Mouse (Mus musculus) forebrain, embryonic 11.5 days (tissue): Measurements from ENCODE around the gene Lmod1. TPM values are rescaled to one million over a fixed set of nuclear protein-coding genes. Genes with fewer than 3 reads are reported as not detected.

Source experiments
- ATAC-seq: fragments of 200-750 bp; cut with Nextera tagmentation; replicated peaks from 2 replicates; pipeline ENCODE4 v1.8.0; 2017; ENCODE audit warnings: moderate TSS enrichment; ENCODE audit not compliant: low FRiP score
- DNase-seq: peaks from one replicate; pipeline ENCODE4 v3.0.0-alpha.2; 2017; ENCODE audit warnings: low spot score
- H3K27ac ChIP-seq: fragments of 300-500 bp; sonication (generic); 2 replicates; pipeline ENCODE4 v1.5.1; 2014; ENCODE audit warnings: low read depth, low read length
- H3K27me3 ChIP-seq: fragments of 300-500 bp; sonication (generic); 2 replicates; pipeline ENCODE4 v1.6.1; 2014; ENCODE audit warnings: mild to moderate bottlenecking, low read length, mixed read lengths; ENCODE audit not compliant: control insufficient read depth, insufficient read depth
- H3K36me3 ChIP-seq: fragments of 300-500 bp; sonication (generic); 2 replicates; pipeline ENCODE4 v1.6.1; 2014; ENCODE audit warnings: mild to moderate bottlenecking, low read length, moderate library complexity, mixed read lengths; ENCODE audit not compliant: control insufficient read depth, insufficient read depth
- H3K4me1 ChIP-seq: fragments of 300-500 bp; sonication (generic); replicated peaks from 2 replicates; pipeline ENCODE4 v1.6.1; 2014; ENCODE audit warnings: low read length, mixed read lengths; ENCODE audit not compliant: control insufficient read depth, insufficient read depth
- H3K4me2 ChIP-seq: fragments of 300-500 bp; sonication (generic); 2 replicates; pipeline ENCODE4 v1.6.1; 2014; ENCODE audit warnings: low read depth, mild to moderate bottlenecking, low read length, moderate library complexity, mixed read lengths; ENCODE audit not compliant: severe bottlenecking
- H3K4me3 ChIP-seq: fragments of 300-500 bp; sonication (generic); 2 replicates; pipeline ENCODE4 v1.5.1; 2014; ENCODE audit warnings: low read depth, low read length
- H3K9ac ChIP-seq: fragments of 300-500 bp; sonication (generic); 2 replicates; pipeline ENCODE4 v1.6.1; 2014; ENCODE audit warnings: low read length
- H3K9me3 ChIP-seq: fragments of 300-500 bp; sonication (generic); 2 replicates; pipeline ENCODE4 v1.6.1; 2016; ENCODE audit warnings: low read length, mixed read lengths; ENCODE audit not compliant: control insufficient read depth
- WGBS: fragments of 180-500 bp; shearing (Covaris S2); extraction: QIAGEN DNeasy Blood & Tissue Kit; methylation state at CpG from one replicate; pipeline ENCODE4 v1.1.7; 2014; 5-methylcytosine and 5-hydroxymethylcytosine counted together
- polyA plus RNA-seq: library from polyadenylated mRNA; unstranded; fragments of >200 nt; fragmentation: Nextera tagmentation; extraction: Ambion mirVana; gene quantifications from 2 replicates; pipeline ENCODE4 v1.2.1, GENCODE M21; 2014

Lmod1 gene
- 0.67 and 0.68 TPM in 2 replicates for polyA plus RNA-seq

DNA sequence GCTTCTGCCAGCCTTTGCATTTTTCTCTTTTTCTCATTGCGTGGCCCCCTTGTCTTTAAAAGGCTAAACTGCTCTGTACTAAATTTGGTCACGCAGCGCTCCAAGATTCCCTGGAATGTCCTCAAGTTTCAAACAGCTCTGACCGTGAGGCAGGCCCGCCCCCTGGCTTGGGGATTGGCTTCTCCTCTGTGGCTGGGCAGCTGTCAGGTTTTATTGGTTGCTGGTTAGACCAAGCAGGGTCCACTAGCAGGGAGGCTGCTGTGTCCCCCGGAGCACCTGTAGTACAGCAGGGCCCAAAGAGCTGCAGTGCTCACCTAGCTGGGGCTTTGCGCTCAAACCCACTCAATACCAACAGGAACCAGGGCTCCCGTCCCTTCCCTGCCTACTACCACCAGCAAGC lies at the start of gene Lmod1:
Gene Lmod1 (plus strand): TSS at position 237 of the 400 bp plus-strand sequence.
- DNase-seq (peak; percentile 70), ATAC-seq (no peak)
- no peak within 1 kb of the TSS for H3K4me3 ChIP-seq
- no peaks in the 10 kb centered on the region for H3K27me3 ChIP-seq
- H3K4me1 ChIP-seq = no peaks in the 10 kb centered on the region
- H3K4me2 ChIP-seq = peak within 1 kb of the TSS; percentile 6; the same call in 1 of the 2 replicates
- no peaks in the 10 kb centered on the region for H3K9me3 ChIP-seq
- H3K9ac ChIP-seq = no peak within 1 kb of the TSS
- no peak within 1 kb of the TSS for H3K27ac ChIP-seq
- WGBS = 16% methylated on average over 8 of the region's 8 CpGs
- H3K36me3 ChIP-seq = no peaks in the 10 kb centered on the region

- no peaks in the 10 kb centered on the region; the same call in 1 of the 2 replicates for H3K4me1 ChIP-seq
- peaks cover 3% of the 10 kb centered on the region; the same call in 1 of the 2 replicates for H3K36me3 ChIP-seq
- DNase-seq (no peak), ATAC-seq (no peak)
- WGBS = 92% methylated on average over 9 of the region's 9 CpGs
- no peak overlapping the region for H3K4me2 ChIP-seq
- H3K9ac ChIP-seq = no peak overlapping the region
- H3K27ac ChIP-seq = no peak overlapping the region
- no peaks in the 10 kb centered on the region for H3K27me3 ChIP-seq
- H3K9me3 ChIP-seq = no peaks in the 10 kb centered on the region
- H3K4me3 ChIP-seq = no peak overlapping the region
Observed at GRCm38 (mm10) chr1:135280646-135281045, 44.0 kb upstream of the Lmod1 start.

DNA sequence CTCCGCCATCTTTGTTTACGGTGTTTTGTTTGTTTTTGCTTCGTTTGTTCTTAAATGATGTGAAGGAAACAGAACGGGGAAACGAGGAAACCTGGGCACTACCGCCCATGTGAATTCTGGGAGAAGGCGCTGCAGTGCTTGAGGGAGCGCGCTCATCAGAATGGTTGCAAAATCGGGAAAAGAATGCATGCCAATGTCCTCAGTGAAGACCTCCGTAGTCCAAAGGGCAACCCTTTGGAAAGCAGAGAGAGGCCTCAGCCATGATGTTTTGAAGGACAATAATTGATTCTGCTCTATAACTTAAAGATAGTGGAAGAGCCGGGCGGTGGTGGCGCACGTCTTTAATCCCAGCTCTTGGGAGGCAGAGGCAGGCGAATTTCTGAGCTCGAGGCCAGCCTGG lies 42.8 kb upstream of the Lmod1 start:
- no peak overlapping the region for H3K4me3 ChIP-seq
- H3K9me3 ChIP-seq = no peaks in the 10 kb centered on the region
- WGBS = 96% methylated on average over 17 of the region's 17 CpGs
- no peaks in the 10 kb centered on the region for H3K27me3 ChIP-seq
- DNase-seq = no peak
- H3K36me3 ChIP-seq = no peaks in the 10 kb centered on the region; the same call in 1 of the 2 replicates
- no peaks in the 10 kb centered on the region; the same call in 1 of the 2 replicates for H3K4me1 ChIP-seq
- H3K4me2 ChIP-seq = no peak overlapping the region
- ATAC-seq = no peak
- H3K9ac ChIP-seq = no peak overlapping the region
- H3K27ac ChIP-seq = no peak overlapping the region

- Histone ChIP-seq H3K4me3 (peak overlapping the region; percentile 82), H3K4me2 (peak overlapping the region; percentile 85), H3K9ac (peak overlapping the region; percentile 95), H3K9me3 (no peaks in the 10 kb centered on the region), H3K27me3 (no peaks in the 10 kb centered on the region), H3K36me3 (no peaks in the 10 kb centered on the region), H3K27ac (no peak overlapping the region), H3K4me1 (no peaks in the 10 kb centered on the region; the same call in 1 of the 2 replicates)
- 39% methylated on average over 13 of the region's 13 CpGs for WGBS
- ATAC-seq (no peak), DNase-seq (no peak)
Observed at GRCm38 (mm10) chr1:135282536-135283286, 41.9 kb upstream of the Lmod1 start.

- Histone ChIP-seq H3K4me2 (peak overlapping the region; percentile 85), H3K4me1 (no peaks in the 10 kb centered on the region; the same call in 1 of the 2 replicates), H3K36me3 (no peaks in the 10 kb centered on the region), H3K4me3 (peak overlapping the region; percentile 82), H3K9me3 (no peaks in the 10 kb centered on the region), H3K27me3 (no peaks in the 10 kb centered on the region), H3K9ac (peak overlapping the region; percentile 95), H3K27ac (peak overlapping the region; percentile 81)
- DNase-seq (no peak), ATAC-seq (peak; percentile 80)
- WGBS = under 1% methylated on average over 48 of the region's 48 CpGs
Observed at GRCm38 (mm10) chr1:135283287-135283825, 41.3 kb upstream of the Lmod1 start.

- H3K9me3 ChIP-seq = no peaks in the 10 kb centered on the region
- peak within 1 kb of the TSS; percentile 95 for H3K9ac ChIP-seq
- peak within 1 kb of the TSS; percentile 82 for H3K4me3 ChIP-seq
- ATAC-seq = peak; percentile 91
- no peaks in the 10 kb centered on the region; the same call in 1 of the 2 replicates for H3K4me1 ChIP-seq
- H3K27ac ChIP-seq = peak within 1 kb of the TSS; percentile 81
- peak; percentile 89 for DNase-seq
- H3K27me3 ChIP-seq = no peaks in the 10 kb centered on the region
- WGBS = under 1% methylated on average over 34 of the region's 39 CpGs
- H3K36me3 ChIP-seq = no peaks in the 10 kb centered on the region
- peak within 1 kb of the TSS; percentile 85 for H3K4me2 ChIP-seq
Observed at GRCm38 (mm10) chr1:135283826-135284291, 40.7 kb upstream of the Lmod1 start, which contains the start of gene Rnpep. Gene Rnpep (minus strand): TSS chr1:135284084.

DNA sequence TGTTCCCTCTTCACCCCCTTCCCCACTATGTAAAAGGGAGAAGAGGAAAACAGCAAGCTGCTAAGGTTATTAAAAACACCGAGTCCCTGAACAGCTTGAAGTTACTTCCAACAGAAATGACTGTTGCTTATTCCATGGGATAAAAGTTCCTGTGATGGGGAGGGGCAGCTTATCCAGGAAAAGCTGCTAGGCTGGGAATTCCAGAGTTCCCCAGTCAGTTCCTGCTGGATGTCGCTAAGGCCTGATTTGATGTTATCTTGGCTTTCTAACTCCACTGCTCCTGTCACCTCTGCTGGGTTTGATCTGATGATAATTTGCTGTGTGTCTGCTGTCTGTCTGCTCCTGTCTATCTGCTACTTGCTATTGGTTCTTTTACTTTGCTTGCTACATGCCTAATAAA lies 38.3 kb upstream of the Lmod1 start:
- Histone ChIP-seq H3K4me2 (no peak overlapping the region), H3K36me3 (no peaks in the 10 kb centered on the region), H3K4me1 (no peaks in the 10 kb centered on the region; the same call in 1 of the 2 replicates), H3K27me3 (no peaks in the 10 kb centered on the region), H3K4me3 (no peak overlapping the region), H3K9ac (no peak overlapping the region), H3K9me3 (no peaks in the 10 kb centered on the region), H3K27ac (no peak overlapping the region)
- DNase-seq (no peak), ATAC-seq (no peak)
- 88% methylated on average over 2 of the region's 2 CpGs for WGBS

GRCm38 (mm10) chr1:135290908-135291307 lies 33.7 kb upstream of the Lmod1 start:
- H3K27ac ChIP-seq = no peak overlapping the region
- no peaks in the 10 kb centered on the region for H3K27me3 ChIP-seq
- H3K9me3 ChIP-seq = no peaks in the 10 kb centered on the region
- H3K4me1 ChIP-seq = no peaks in the 10 kb centered on the region
- H3K4me2 ChIP-seq = no peak overlapping the region
- ATAC-seq = no peak
- no peak overlapping the region for H3K9ac ChIP-seq
- no peak overlapping the region for H3K4me3 ChIP-seq
- DNase-seq = no peak
- 86% methylated on average over 5 of the region's 5 CpGs for WGBS
- H3K36me3 ChIP-seq = no peaks in the 10 kb centered on the region
